Mouse (Mus musculus) hindbrain, embryonic 10.5 days (tissue): Measurements from ENCODE around the gene Diexf. TPM values are rescaled to one million over a fixed set of nuclear protein-coding genes. Genes with fewer than 3 reads are reported as not detected.

Experiments
- DNase-seq: peaks from one replicate; pipeline ENCODE4 v3.0.0-alpha.2; 2017; ENCODE audit warnings: low spot score
- H3K27ac ChIP-seq: fragments of 300-500 bp; sonication (generic); 2 replicates; pipeline ENCODE4 v1.5.1; 2016; ENCODE audit warnings: mild to moderate bottlenecking, moderate library complexity
- H3K27me3 ChIP-seq: fragments of 300-500 bp; sonication (generic); 2 replicates; pipeline ENCODE4 v1.6.1; 2016; ENCODE audit warnings: mild to moderate bottlenecking; ENCODE audit not compliant: poor library complexity, insufficient read depth, severe bottlenecking
- H3K36me3 ChIP-seq: fragments of 300-500 bp; sonication (generic); 2 replicates; pipeline ENCODE4 v1.6.1; 2016; ENCODE audit warnings: mild to moderate bottlenecking, moderate library complexity
- H3K4me1 ChIP-seq: fragments of 300-500 bp; sonication (generic); replicated peaks from 2 replicates; pipeline ENCODE4 v1.6.1; 2016; ENCODE audit warnings: mild to moderate bottlenecking
- H3K4me3 ChIP-seq: fragments of 300-500 bp; sonication (generic); 2 replicates; pipeline ENCODE4 v1.5.1; 2016; ENCODE audit warnings: mild to moderate bottlenecking, moderate library complexity
- H3K9me3 ChIP-seq: fragments of 300-500 bp; sonication (generic); 2 replicates; pipeline ENCODE4 v1.6.1; 2016; ENCODE audit warnings: mild to moderate bottlenecking, moderate library complexity
- WGBS: fragments of 180-500 bp; shearing (Covaris S2); methylation state at CpG from one replicate; pipeline ENCODE4 v1.1.7; 2016; 5-methylcytosine and 5-hydroxymethylcytosine counted together
- polyA plus RNA-seq: library from polyadenylated mRNA; unstranded; fragments of >200 nt; fragmentation: Nextera tagmentation; extraction: Ambion mirVana; gene quantifications from 2 replicates; pipeline ENCODE4 v1.2.1, GENCODE M21; 2016

Diexf gene
- polyA plus RNA-seq, 1 experiment from 2014 or later = 7.0 TPM

DNA sequence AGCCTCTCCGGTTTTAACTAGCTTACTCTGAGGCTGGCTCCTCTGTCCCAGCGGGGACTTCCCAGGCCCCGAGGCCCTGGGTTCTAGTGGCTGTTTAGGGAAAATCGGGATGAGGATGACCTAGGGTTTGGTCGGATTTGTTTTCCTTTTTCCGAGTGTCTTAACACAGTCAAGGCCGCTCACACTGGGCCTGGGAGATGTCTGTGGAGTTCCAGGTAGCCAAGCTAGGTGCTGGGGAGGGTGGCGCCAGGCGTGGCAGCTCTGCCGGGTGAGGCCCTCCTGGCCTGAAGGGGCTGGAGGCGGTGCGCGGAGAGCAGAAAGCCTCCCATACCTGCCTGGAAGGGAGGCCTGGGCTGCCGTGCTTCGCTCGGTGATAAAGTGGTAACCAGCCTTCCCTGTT lies 23.5 kb upstream of the Diexf start:
- 26% methylated on average over 16 of the region's 16 CpGs for WGBS
- Histone ChIP-seq H3K4me1 (peaks cover 18% of the 10 kb centered on the region), H3K9me3 (no peaks in the 10 kb centered on the region), H3K36me3 (no peaks in the 10 kb centered on the region), H3K27me3 (peaks cover 66% of the 10 kb centered on the region), H3K4me3 (peak overlapping the region; percentile 50), H3K27ac (peak overlapping the region; percentile 5; the same call in 1 of the 2 replicates)
- no peak for DNase-seq

DNA sequence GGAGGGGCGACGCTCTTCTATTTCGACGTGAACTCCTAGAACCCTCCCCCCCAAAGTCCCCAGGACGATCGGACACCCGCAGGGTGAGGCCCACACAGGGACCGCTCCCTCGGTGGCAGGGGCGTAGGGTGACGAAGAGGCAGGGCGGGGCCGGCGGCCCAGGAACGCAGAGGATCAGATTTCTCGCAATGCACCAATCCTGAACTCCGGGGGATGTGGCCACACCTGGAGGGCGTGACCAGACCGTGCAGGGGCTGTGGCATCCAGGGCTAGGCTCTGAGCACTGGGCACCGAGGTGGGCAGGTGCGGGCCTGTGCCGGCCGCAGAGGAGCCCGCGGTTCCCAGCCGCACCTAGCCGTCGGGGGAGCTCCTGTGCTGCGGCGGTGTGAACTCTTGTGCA lies 22.8 kb upstream of the Diexf start, which contains the start of gene Irf6:
Gene Irf6 (plus strand): TSS at position 240 of the 400 bp plus-strand sequence.
- H3K4me1 ChIP-seq = peaks cover 25% of the 10 kb centered on the region
- peaks cover 64% of the 10 kb centered on the region for H3K27me3 ChIP-seq

DNA sequence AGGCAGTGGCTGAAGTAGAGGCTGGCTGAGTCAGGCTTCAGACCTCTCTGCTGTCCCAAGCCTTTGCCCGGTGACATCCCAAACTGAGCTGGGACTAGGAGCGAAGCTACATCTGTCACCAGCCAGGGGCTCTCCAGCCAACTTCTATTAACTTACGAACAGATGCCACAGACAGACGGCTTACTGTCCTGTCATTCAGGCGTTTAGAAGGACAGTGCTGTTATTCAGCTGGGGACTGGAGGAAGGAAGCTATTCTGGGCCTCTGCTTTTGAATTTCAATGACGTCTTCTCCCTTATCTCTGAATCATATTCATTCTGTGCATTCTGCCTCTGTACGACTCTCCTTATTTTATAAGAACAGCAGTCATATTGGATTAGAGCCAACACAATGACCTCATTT lies 21.1 kb upstream of the Diexf start:
- H3K4me3 ChIP-seq = no peak overlapping the region
- no peaks in the 10 kb centered on the region for H3K36me3 ChIP-seq
- no peaks in the 10 kb centered on the region for H3K9me3 ChIP-seq
- no peak for DNase-seq
- peaks cover 64% of the 10 kb centered on the region for H3K27me3 ChIP-seq
- H3K27ac ChIP-seq = no peak overlapping the region
- H3K4me1 ChIP-seq = peaks cover 27% of the 10 kb centered on the region
- 53% methylated on average over 7 of the region's 7 CpGs for WGBS

More for the DNA sequence above, 22.8 kb upstream of the Diexf start, which contains the start of gene Irf6:
- DNase-seq = peak; percentile 46
- peak within 1 kb of the TSS; percentile 5; the same call in 1 of the 2 replicates for H3K27ac ChIP-seq
- no peaks in the 10 kb centered on the region for H3K36me3 ChIP-seq
- under 1% methylated on average over 30 of the region's 30 CpGs for WGBS
- peak within 1 kb of the TSS; percentile 50 for H3K4me3 ChIP-seq
- no peaks in the 10 kb centered on the region for H3K9me3 ChIP-seq

DNA sequence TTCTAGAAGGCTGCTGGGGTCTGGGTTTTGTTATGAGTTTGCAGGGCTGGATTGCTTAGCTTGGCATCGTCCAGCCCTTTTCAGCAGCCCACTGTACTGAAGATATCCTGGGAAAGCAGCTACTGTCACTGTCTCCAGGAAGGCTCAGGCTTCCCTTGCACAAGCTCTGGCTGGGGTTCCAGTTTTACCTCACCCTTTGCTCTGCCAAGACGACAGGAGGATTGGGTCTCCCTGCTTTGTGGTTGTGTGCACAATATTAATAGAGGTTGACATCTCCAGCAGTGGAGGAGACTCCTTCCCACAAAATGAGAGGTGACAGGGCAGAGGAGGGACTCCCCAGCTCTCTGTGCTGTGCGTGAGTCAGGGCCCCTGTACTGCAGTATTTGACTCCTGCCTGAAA lies 19.2 kb upstream of the Diexf start:
- peaks cover 27% of the 10 kb centered on the region for H3K4me1 ChIP-seq
- no peak overlapping the region for H3K4me3 ChIP-seq
- no peaks in the 10 kb centered on the region for H3K9me3 ChIP-seq
- no peaks in the 10 kb centered on the region for H3K36me3 ChIP-seq
- H3K27me3 ChIP-seq = peaks cover 47% of the 10 kb centered on the region
- DNase-seq = no peak
- H3K27ac ChIP-seq = no peak overlapping the region
- WGBS = 63% methylated on average over 3 of the region's 3 CpGs

DNA sequence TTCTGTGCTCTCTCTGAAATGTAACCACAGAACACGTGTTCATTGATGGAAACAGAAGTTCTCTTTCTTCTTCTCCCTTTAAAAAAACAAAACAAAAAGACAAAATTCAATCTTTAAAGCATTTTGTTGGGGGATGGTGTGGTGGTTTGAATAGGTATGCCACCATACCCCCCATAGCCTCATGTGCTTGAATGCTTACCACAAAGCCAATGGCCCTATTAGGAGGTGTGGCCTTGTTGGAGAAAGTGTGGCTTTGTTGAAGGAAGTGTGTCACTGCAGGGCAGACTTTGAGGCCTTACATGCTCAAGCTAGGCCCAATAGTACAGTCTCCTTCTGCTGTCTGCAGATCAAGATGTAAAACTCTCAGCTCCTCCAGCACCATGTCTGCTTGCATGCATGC lies 16.3 kb upstream of the Diexf start:
- H3K9me3 ChIP-seq = no peaks in the 10 kb centered on the region
- no peak overlapping the region for H3K4me3 ChIP-seq
- peaks cover 15% of the 10 kb centered on the region for H3K4me1 ChIP-seq
- peaks cover 19% of the 10 kb centered on the region for H3K27me3 ChIP-seq
- no peaks in the 10 kb centered on the region for H3K36me3 ChIP-seq
- no peak overlapping the region for H3K27ac ChIP-seq
- 75% methylated on average over 1 of the region's 1 CpGs for WGBS
- DNase-seq = no peak

DNA sequence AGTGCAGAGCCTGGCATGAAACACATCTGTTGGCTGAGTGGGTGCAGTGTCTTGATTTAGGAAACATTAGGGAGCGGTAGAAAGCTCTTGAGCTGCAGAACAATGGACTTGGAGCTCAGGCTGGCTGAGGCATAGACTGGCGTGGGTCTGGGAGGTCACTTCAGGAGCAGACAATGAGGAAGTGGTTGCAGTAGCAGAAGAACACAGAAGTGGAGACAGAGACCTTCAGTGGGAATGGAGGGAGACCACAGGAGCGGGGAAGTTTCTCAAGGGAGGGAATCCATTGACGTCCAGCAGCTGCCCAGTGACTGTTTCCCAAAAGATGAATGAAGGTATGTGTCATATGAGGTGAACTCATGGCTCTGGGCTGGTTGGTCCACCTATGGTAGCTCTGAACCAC lies 15.0 kb upstream of the Diexf start:
- Histone ChIP-seq H3K4me3 (no peak overlapping the region), H3K36me3 (no peaks in the 10 kb centered on the region), H3K9me3 (no peaks in the 10 kb centered on the region), H3K4me1 (peaks cover 10% of the 10 kb centered on the region), H3K27ac (no peak overlapping the region), H3K27me3 (peaks cover 10% of the 10 kb centered on the region; the same call in 1 of the 2 replicates)
- 83% methylated on average over 4 of the region's 4 CpGs for WGBS
- DNase-seq = no peak

DNA sequence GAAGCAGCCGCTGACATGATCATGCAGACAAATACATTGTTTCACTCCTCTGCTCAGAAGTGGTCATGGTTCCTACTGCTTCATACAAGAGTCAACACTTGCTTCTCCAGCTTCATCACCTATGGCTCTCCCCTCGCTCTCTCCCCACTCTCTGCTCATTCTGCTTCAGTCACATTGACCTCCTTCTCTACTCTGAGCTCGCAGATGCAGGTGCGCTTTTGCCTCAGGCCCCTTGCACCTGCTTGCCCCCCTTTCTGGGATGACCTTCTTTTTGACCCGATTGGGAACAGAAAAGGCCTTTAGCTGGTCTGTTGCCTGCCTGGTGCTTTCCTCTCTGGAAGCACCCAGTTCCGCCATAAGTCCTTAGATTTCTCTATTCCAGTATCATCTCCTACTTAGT lies 14.4 kb upstream of the Diexf start:
- no peak overlapping the region for H3K27ac ChIP-seq
- H3K4me1 ChIP-seq = peaks cover 10% of the 10 kb centered on the region
- no peaks in the 10 kb centered on the region for H3K36me3 ChIP-seq
- no peak overlapping the region for H3K4me3 ChIP-seq
- H3K27me3 ChIP-seq = peaks cover 5% of the 10 kb centered on the region; the same call in 1 of the 2 replicates
- no peak for DNase-seq
- WGBS = 86% methylated on average over 6 of the region's 6 CpGs
- no peaks in the 10 kb centered on the region for H3K9me3 ChIP-seq

DNA sequence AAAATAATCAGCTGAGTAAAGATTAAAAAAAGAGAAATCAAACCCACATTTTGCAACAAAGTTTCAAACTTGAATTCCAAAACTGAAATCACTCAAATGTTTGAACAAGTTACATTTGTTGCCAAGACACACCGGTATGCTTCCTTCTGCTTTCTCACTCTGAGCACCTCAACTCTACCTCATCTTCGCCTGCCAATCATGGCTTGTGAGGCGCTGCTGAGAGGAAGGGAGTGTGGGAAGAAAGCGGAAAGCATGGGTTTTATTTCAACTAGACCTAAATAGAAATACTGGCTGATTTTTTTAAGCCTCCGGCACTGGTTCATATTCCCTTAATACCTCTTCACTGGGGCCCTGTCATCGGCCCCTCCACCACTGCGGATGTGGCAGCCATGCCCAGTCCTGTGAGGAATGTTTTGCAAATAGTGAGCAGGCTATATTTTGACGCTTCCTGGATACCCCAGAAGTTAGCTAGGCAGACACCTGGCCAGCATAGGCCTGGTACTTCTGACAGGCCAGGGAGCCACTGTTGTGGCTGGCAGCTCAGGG lies 12.5 kb upstream of the Diexf start:
- Histone ChIP-seq H3K27ac (no peak overlapping the region), H3K4me3 (no peak overlapping the region), H3K9me3 (no peaks in the 10 kb centered on the region), H3K4me1 (no peaks in the 10 kb centered on the region), H3K36me3 (no peaks in the 10 kb centered on the region), H3K27me3 (no peaks in the 10 kb centered on the region)
- 85% methylated on average over 8 of the region's 8 CpGs for WGBS
- DNase-seq = no peak

DNA sequence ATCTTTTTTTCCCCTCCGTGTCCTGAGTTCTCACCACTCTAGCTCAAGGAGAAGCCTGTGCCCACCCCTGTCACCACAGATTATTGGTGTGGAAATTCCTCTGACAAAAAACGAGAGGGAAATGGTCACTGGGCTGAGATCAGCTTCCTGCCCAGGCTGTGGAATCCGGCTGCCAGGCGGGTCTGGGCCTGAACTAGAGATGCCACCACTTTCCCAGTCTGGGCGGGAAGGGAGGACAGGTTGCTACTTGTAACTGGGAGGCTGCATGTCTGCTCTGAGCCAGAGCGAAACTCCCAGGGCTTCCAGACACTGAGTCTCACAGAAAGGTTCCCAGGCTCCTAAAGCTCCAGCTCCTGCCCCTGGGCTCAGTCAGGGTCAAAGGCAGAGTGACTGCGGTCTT lies 11.0 kb upstream of the Diexf start:
- no peaks in the 10 kb centered on the region for H3K9me3 ChIP-seq
- no peaks in the 10 kb centered on the region for H3K36me3 ChIP-seq
- no peak overlapping the region for H3K27ac ChIP-seq
- no peaks in the 10 kb centered on the region for H3K27me3 ChIP-seq
- no peaks in the 10 kb centered on the region for H3K4me1 ChIP-seq
- DNase-seq = peak; percentile 9
- WGBS = 76% methylated on average over 7 of the region's 7 CpGs
- no peak overlapping the region for H3K4me3 ChIP-seq

DNA sequence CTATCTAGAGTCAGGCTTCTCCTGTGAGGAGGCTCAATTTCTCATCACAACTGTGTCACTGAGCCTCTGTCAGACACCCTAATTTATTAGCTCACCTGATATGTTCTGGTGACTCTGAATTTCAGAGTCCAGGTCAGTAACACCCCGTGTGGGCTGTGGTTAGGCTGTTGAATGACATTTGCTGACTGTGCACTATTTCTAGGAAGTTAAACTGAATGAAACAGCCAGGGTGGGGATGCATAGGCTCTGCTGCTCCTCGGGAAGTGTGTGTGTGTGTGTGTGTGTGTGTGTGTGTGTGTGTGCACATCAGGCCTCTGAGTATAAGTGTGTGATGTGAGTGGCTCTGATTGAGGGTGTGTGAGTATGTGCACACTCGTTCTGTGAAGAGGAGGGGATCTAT lies 8.6 kb upstream of the Diexf start:
- no peak overlapping the region for H3K27ac ChIP-seq
- H3K9me3 ChIP-seq = no peaks in the 10 kb centered on the region
- 62% methylated on average over 3 of the region's 3 CpGs for WGBS
- H3K27me3 ChIP-seq = no peaks in the 10 kb centered on the region
- no peaks in the 10 kb centered on the region for H3K4me1 ChIP-seq
- no peak overlapping the region for H3K4me3 ChIP-seq
- no peak for DNase-seq
- no peaks in the 10 kb centered on the region for H3K36me3 ChIP-seq

DNA sequence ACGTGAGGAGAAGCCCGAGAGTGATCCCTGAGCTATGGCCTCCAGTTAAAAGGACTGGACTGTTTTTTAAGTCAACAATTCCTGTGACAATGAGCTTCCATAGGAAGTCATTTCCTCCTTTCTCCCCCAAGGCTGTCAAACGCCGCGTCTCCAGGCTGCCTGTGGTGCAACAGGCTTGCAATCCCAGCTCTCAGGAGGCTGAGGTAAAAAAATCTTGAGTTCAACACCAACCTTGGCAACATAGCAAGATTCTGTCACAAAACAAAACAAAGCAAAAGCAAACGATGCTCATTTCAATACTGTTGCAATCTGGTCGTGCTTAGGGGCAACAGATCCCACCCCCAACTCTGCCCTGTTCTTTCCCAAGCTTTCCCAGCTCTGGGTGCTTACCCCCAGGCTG lies 8.0 kb upstream of the Diexf start:
- DNase-seq = no peak
- H3K36me3 ChIP-seq = no peaks in the 10 kb centered on the region
- no peaks in the 10 kb centered on the region for H3K4me1 ChIP-seq
- 51% methylated on average over 7 of the region's 7 CpGs for WGBS
- no peaks in the 10 kb centered on the region for H3K27me3 ChIP-seq
- H3K4me3 ChIP-seq = no peak overlapping the region
- H3K27ac ChIP-seq = no peak overlapping the region
- H3K9me3 ChIP-seq = no peaks in the 10 kb centered on the region

DNA sequence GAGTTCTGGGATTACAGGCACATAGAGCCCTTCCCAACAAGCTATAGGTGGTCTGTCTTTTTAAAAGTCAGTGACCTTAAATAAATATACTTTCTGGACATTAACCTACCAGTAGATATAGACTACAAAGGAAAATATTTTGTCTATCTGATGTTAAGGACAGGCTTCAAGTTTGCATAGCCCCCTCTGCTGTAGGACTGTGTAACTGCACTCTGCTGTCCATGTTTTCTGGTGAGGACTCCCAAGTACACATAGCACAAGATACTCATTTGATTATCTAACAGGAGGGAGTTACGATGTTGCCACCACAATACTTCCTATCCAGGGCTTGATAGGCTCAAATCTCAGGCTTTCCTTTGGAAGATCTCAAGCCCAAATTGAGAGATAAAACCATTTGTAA lies 3.7 kb upstream of the Diexf start:
- Histone ChIP-seq H3K9me3 (no peaks in the 10 kb centered on the region), H3K27me3 (no peaks in the 10 kb centered on the region), H3K27ac (no peak overlapping the region), H3K4me3 (no peak overlapping the region), H3K4me1 (peaks cover 13% of the 10 kb centered on the region), H3K36me3 (no peaks in the 10 kb centered on the region)
- WGBS = 89% methylated on average over 1 of the region's 1 CpGs
- DNase-seq = no peak

DNA sequence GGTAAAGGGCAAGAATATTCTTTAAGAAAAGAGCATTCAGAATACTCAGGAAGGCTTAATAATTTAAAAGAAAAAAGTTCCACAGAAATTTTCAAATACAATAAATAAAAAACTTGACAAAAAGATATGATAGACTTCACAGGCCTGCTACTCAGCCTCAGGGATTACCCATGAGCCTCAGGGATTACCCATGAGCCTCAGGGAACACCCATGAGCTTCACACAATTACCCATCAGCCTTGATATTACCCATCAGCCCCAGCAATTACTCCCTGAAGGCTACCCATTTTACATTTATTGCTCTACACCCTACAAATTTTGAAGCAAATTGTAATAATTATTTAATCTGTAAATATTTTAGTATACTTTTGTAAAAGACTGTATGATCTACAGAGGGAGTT lies 2.3 kb upstream of the Diexf start:
- Histone ChIP-seq H3K27ac (no peak overlapping the region), H3K27me3 (no peaks in the 10 kb centered on the region), H3K4me3 (no peak overlapping the region), H3K4me1 (peaks cover 19% of the 10 kb centered on the region), H3K36me3 (peaks cover 10% of the 10 kb centered on the region), H3K9me3 (no peaks in the 10 kb centered on the region)
- no peak for DNase-seq
